Mouse (Mus musculus) brain, embryonic 14.5 days (tissue): ENCODE measurements around the gene Mrps15. TPM values are rescaled to one million over a fixed set of nuclear protein-coding genes. Genes with fewer than 3 reads are reported as not detected.

Experiments
- DNase-seq: peaks from one replicate; pipeline ENCODE4 v3.0.0-alpha.2; 2011; ENCODE audit warnings: low read depth
- CTCF ChIP-seq: fragments of 200-500 bp; IDR thresholded peaks from 2 replicates; pipeline ENCODE4 v1.5.1; 2012; ENCODE audit warnings: inconsistent platforms, mild to moderate bottlenecking, moderate library complexity, borderline replicate concordance; ENCODE audit not compliant: insufficient read depth, insufficient read length; ENCODE audit errors: extremely low read depth
- POLR2A ChIP-seq: fragments of 200-500 bp; IDR thresholded peaks from 2 replicates; pipeline ENCODE4 v1.6.1; 2012; ENCODE audit warnings: mild to moderate bottlenecking, inconsistent platforms, borderline replicate concordance; ENCODE audit not compliant: poor library complexity, insufficient read depth, insufficient read length, severe bottlenecking; ENCODE audit errors: extremely low read depth
- polyA plus RNA-seq: library from polyadenylated mRNA; depleted of rRNA; stranded (reverse); fragments of >200 nt; gene quantifications from 2 replicates; pipeline ENCODE4 v1.2.3, GENCODE M21; 2012; rRNA removed

Gene Mrps15
- polyA plus RNA-seq, 1 experiment, result 70.9 TPM

DNA sequence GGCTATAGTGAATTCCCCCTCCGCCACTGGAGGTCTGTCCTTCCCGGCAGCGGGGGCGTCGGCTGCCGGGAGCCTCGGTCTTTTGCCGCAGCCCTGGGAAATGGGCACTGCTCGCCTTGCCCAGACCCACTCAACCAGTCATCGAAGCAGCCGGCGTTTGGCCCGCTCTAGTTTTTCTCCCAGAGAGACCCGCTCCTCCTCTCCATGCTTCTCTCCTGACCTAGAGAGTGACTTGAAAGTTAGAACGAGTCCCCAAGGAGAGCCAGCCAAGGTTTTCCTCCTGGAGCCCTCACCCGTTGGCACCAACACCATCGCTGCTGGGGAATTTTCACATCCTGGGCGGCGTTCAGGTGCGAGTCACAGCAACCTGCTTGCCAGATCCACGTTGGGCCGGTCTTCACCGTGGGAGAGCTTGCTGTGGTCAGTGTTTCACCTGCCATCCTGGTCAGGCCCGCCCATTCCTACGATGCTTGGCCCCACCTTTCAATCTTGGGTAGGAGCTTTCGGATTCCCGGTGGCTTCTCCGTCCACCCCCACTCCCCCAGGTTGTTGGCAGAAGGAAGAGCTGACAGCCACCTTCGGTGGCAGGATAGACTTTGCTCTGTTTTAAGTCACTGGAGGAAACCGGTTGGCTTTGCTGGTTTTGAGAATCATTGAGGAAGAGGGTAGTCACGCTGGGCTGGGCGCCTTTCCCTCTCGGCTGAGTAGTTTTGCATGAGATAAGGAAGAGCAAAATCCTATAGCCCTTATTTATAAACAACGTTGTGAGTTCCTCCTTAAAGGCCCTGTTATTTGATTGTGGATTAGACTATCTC is 57.7 kb downstream of the Mrps15 start:
- DNase-seq, result peak; percentile 24
- TF ChIP-seq CTCF (no peak), POLR2A (no peak)

Other genes with a start within 250 kb of the Mrps15 start
- 1.1 and 1.3 TPM in 2 replicates for gene Csf3r, start 22.4 kb upstream of the Mrps15 start, polyA plus RNA-seq
- 6.4 and 14.7 TPM in 2 replicates for gene Oscp1, start 11.6 kb downstream of the Mrps15 start, polyA plus RNA-seq
- gene Lsm10, start 49.7 kb downstream of the Mrps15 start, polyA plus RNA-seq, result 53.6 and 72.8 TPM in 2 replicates
- 19.6 and 28.1 TPM in 2 replicates for gene Stk40, start 57.0 kb downstream of the Mrps15 start, polyA plus RNA-seq
- gene Eva1b, start 100.8 kb downstream of the Mrps15 start, polyA plus RNA-seq, result 20.7 and 23.1 TPM in 2 replicates
- 0.66 and 0.81 TPM in 2 replicates for gene Sh3d21, start 116.6 kb downstream of the Mrps15 start, polyA plus RNA-seq
- 108 and 133 TPM in 2 replicates for gene Thrap3, start 155.8 kb downstream of the Mrps15 start, polyA plus RNA-seq
- gene Map7d1, start 209.4 kb downstream of the Mrps15 start, polyA plus RNA-seq, result 182 and 209 TPM in 2 replicates
- gene Trappc3, start 215.4 kb downstream of the Mrps15 start, polyA plus RNA-seq, result 123 and 136 TPM in 2 replicates
- 1.5 and 6.4 TPM in 2 replicates for gene Col8a2, start 239.9 kb downstream of the Mrps15 start, polyA plus RNA-seq